Mouse (Mus musculus): ENCODE results near the gene Ccl8. TPM values are rescaled to one million over a fixed set of nuclear protein-coding genes. Genes with fewer than 3 reads are reported as not detected.

Gene Ccl8
- polyA plus RNA-seq, 1 experiment from 2014 or later, result not detected

DNA sequence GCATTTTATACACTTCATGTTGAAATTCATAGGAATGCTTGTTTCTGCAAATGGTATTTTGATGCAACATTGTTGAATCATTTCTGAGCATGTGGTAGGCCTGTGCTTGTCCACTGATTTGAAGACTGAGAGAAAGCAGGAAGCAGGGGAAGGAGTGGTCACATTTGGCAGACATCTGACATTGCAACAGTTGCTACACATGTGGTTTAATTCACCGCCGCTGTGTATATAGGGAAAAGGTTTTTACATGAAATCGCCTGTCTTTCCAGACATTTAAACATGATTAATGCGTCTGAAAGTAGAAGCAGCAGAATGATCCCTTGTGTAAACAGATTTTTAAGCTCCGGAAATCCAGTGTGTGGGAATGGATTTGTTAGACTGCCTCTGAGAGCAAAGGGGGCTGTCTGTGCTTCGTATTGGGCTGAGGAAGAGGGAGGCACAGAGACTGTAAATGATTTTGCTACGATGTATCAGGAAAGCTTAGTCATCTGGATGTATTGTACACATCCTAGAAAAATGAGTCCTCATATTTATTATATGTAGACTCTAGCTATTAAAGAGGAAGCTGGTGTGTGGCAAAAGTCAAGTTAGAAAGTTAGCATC is 24.6 kb downstream of the Ccl8 start:
- H3K27ac ChIP-seq, result no peak overlapping the region
- no peak overlapping the region for H3K4me3 ChIP-seq (replicated peaks; ENCODE audit: low read length)
- H3K27me3 ChIP-seq (ENCODE audit: control insufficient read depth, insufficient read depth, low read length), result no peaks in the 10 kb centered on the region
- 68% methylated on average over 7 of the region's 7 CpGs for WGBS
- no peaks in the 10 kb centered on the region for H3K4me1 ChIP-seq (replicated peaks; ENCODE audit: control insufficient read depth, insufficient read depth, low read length)
- DNase-seq (ENCODE audit: low spot score) (no peak), ATAC-seq (ENCODE audit: low FRiP score) (no peak)
- H3K4me2 ChIP-seq (replicated peaks), result no peak overlapping the region
- no peaks in the 10 kb centered on the region for H3K36me3 ChIP-seq (replicated peaks; ENCODE audit: control insufficient read depth, insufficient read depth)
- no peaks in the 10 kb centered on the region for H3K9me3 ChIP-seq (ENCODE audit: control insufficient read depth, low read length)
- no peak overlapping the region for H3K9ac ChIP-seq

DNA sequence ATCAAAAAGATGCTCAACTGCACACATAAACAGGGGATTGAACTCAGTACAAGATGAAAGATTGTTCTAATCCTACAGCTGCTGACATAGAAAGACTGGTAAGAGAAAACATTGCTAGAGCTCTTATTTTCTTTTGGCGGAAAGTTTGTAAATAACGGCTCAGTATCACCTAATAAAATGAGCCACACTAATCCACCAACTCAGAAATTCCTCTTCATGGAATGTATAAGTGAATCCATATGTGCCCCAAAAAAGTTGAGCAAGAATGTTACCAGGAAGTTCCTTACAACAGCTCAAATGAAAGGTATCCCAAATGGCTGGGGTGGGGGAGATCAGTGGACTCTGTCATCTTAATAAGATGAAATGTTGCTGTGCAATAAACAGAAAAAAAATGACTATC is 44.1 kb downstream of the Ccl8 start:
- H3K9me3 ChIP-seq (ENCODE audit: control insufficient read depth, low read length), result no peaks in the 10 kb centered on the region
- H3K36me3 ChIP-seq (replicated peaks; ENCODE audit: control insufficient read depth, insufficient read depth), result no peaks in the 10 kb centered on the region
- H3K4me1 ChIP-seq (replicated peaks; ENCODE audit: control insufficient read depth, insufficient read depth, low read length), result no peaks in the 10 kb centered on the region
- DNase-seq (ENCODE audit: low spot score), result no peak
- H3K9ac ChIP-seq, result no peak overlapping the region
- no peak overlapping the region for H3K27ac ChIP-seq
- H3K27me3 ChIP-seq (ENCODE audit: control insufficient read depth, insufficient read depth, low read length), result no peaks in the 10 kb centered on the region
- 97% methylated on average over 2 of the region's 2 CpGs for WGBS
- ATAC-seq (ENCODE audit: low FRiP score), result no peak
- H3K4me3 ChIP-seq (replicated peaks; ENCODE audit: low read length), result no peak overlapping the region
- no peak overlapping the region for H3K4me2 ChIP-seq (replicated peaks)

- ATAC-seq (ENCODE audit: low FRiP score), result no peak
- no peak for DNase-seq (ENCODE audit: low spot score)
- no peak overlapping the region for H3K4me2 ChIP-seq (replicated peaks)
- H3K9ac ChIP-seq, result no peak overlapping the region
- H3K27me3 ChIP-seq (ENCODE audit: control insufficient read depth, insufficient read depth, low read length), result no peaks in the 10 kb centered on the region
- H3K4me3 ChIP-seq (replicated peaks; ENCODE audit: low read length), result no peak overlapping the region
- H3K9me3 ChIP-seq (ENCODE audit: control insufficient read depth, low read length), result no peaks in the 10 kb centered on the region
- no peak overlapping the region for H3K27ac ChIP-seq
- no peaks in the 10 kb centered on the region for H3K4me1 ChIP-seq (replicated peaks; ENCODE audit: control insufficient read depth, insufficient read depth, low read length)
- 71% methylated on average over 8 of the region's 8 CpGs for WGBS
- no peaks in the 10 kb centered on the region for H3K36me3 ChIP-seq (replicated peaks; ENCODE audit: control insufficient read depth, insufficient read depth)
These were observed 48.3 kb downstream of the Ccl8 start for GRCm38 (mm10) chr11:82163285-82163684.

Other genes with a start within 250 kb of the Ccl8 start
- 12.4 and 14.7 TPM in 2 replicates for gene Asic2, start 146.7 kb upstream of the Ccl8 start, polyA plus RNA-seq (2014; fragmentation: Nextera tagmentation; extraction: Ambion mirVana)
- gene Ccl2, start 79.6 kb upstream of the Ccl8 start, polyA plus RNA-seq (2014; fragmentation: Nextera tagmentation; extraction: Ambion mirVana), result 0.78 TPM in 1 of 2 replicates, not detected in the other
- gene Gm17268, start 76.6 kb upstream of the Ccl8 start, polyA plus RNA-seq (2014; fragmentation: Nextera tagmentation; extraction: Ambion mirVana), result not detected in 2 replicates
- gene Ccl7, start 69.5 kb upstream of the Ccl8 start, polyA plus RNA-seq (2014; fragmentation: Nextera tagmentation; extraction: Ambion mirVana), result 0.90 and 1.9 TPM in 2 replicates
- gene Ccl11, start 57.4 kb upstream of the Ccl8 start, polyA plus RNA-seq (2014; fragmentation: Nextera tagmentation; extraction: Ambion mirVana), result 0.19 TPM in 1 of 2 replicates, not detected in the other
- gene Ccl12, start 13.3 kb upstream of the Ccl8 start, polyA plus RNA-seq (2014; fragmentation: Nextera tagmentation; extraction: Ambion mirVana), result 2.2 and 3.1 TPM in 2 replicates
- 1.1 TPM in 1 of 2 replicates, not detected in the other for gene Ccl1, start 190.5 kb downstream of the Ccl8 start, polyA plus RNA-seq (2014; fragmentation: Nextera tagmentation; extraction: Ambion mirVana)